Mouse (Mus musculus): ENCODE data around the gene Gm21083. TPM values are rescaled to one million over a fixed set of nuclear protein-coding genes. Genes with fewer than 3 reads are reported as not detected.
"Not testable (repeated sequence)": the region's sequence is repeated elsewhere in the genome, so short reads cannot be mapped to it uniquely, and the experiment has no call there.

The Gm21083 gene
- total RNA-seq, 1 experiment from 2014 or later = not detected

DNA sequence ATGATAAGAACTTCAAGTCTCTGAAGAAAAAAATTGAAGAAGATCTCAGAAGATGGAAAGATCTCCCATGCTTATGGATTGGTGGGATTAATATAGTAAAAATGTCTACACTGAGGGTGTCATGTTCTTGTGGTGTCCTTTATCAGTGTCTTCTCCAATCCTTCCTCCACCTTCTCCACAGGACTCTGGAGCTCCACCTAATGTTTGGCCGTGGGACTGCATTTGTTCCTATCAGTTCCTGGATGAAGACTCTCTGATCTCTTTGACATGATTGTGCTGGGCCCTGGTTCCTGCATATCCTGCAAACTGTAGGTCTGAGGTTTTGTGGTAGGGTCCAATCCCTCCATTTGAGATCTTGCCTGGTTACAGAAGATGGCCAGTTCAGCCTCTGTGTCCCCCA is 51.0 kb downstream of the Gm21083 start:
- DNase-seq = peak; percentile 28

DNA sequence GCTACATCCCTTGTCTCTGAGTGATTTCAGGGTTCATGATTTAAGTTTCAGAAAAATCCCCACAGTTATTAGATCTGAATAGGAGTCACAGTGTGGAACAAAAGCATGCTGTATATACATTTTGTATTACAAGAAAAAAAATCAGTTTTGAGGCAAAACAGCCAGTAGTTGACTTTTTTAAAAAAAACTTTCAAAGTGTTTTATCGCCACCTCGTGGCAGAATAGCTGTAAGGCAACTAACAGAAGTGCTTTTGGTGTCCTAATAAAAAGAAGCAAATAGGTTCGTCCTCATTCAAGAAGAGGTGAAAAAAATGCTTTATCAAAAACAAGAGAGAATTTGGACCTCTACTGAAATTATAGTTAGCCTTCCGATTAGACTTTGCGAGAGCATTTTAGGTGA is 52.9 kb downstream of the Gm21083 start:
- not testable (repeated sequence) for DNase-seq

Other genes starting within 250 kb of the Gm21083 start
- gene Gm21149, start 100.8 kb upstream of the Gm21083 start, total RNA-seq (2021) = not detected in 2 replicates
- gene Gm21190, start 48.1 kb upstream of the Gm21083 start, total RNA-seq (2021) = not detected in 2 replicates
- gene Speer4d, start 41.7 kb downstream of the Gm21083 start, total RNA-seq (2021) = not detected in 2 replicates
- not detected in 2 replicates for gene 4930572O03Rik, start 79.7 kb downstream of the Gm21083 start, total RNA-seq (2021)
- not detected in 2 replicates for gene Speer4c, start 136.9 kb downstream of the Gm21083 start, total RNA-seq (2021)